Mouse (Mus musculus) kidney, postnatal 0 days (tissue): Measurements from ENCODE around the gene Apobec3. TPM values are rescaled to one million over a fixed set of nuclear protein-coding genes. Genes with fewer than 3 reads are reported as not detected.
"Not testable (repeated sequence)": the region's sequence is repeated elsewhere in the genome, so short reads cannot be mapped to it uniquely, and the experiment has no call there.

Source experiments
- ATAC-seq: fragments of 200-750 bp; cut with Nextera tagmentation; replicated peaks from 2 replicates; pipeline ENCODE4 v1.8.0; 2017; ENCODE audit warnings: low read depth, moderate number of reproducible peaks, moderate TSS enrichment, moderate library complexity; ENCODE audit not compliant: low FRiP score
- DNase-seq: peaks from one replicate; pipeline ENCODE4 v3.0.0-alpha.2; 2016; ENCODE audit warnings: low spot score
- H3K27ac ChIP-seq: fragments of 300-500 bp; sonication (generic); 2 replicates; pipeline ENCODE4 v1.5.1; 2014; ENCODE audit warnings: mild to moderate bottlenecking
- H3K27me3 ChIP-seq: fragments of 300-500 bp; sonication (generic); 2 replicates; pipeline ENCODE4 v1.6.1; 2014; ENCODE audit warnings: low read length, mixed read lengths; ENCODE audit not compliant: insufficient read depth
- H3K36me3 ChIP-seq: fragments of 300-500 bp; sonication (generic); 2 replicates; pipeline ENCODE4 v1.6.1; 2014; ENCODE audit warnings: low read length, mixed read lengths; ENCODE audit not compliant: insufficient read depth
- H3K4me1 ChIP-seq: fragments of 300-500 bp; sonication (generic); replicated peaks from 2 replicates; pipeline ENCODE4 v1.6.1; 2014; ENCODE audit warnings: antibody characterized with exemption, low read length, mixed read lengths; ENCODE audit not compliant: insufficient read depth
- H3K4me2 ChIP-seq: fragments of 300-500 bp; sonication (generic); 2 replicates; pipeline ENCODE4 v1.6.1; 2014; ENCODE audit warnings: mild to moderate bottlenecking, low read length, moderate library complexity, mixed read lengths
- H3K4me3 ChIP-seq: fragments of 300-500 bp; sonication (generic); replicated peaks from 2 replicates; pipeline ENCODE4 v1.5.1; 2014; ENCODE audit warnings: low read depth, low read length
- H3K9ac ChIP-seq: fragments of 300-500 bp; sonication (generic); 2 replicates; pipeline ENCODE4 v1.6.1; 2014; ENCODE audit warnings: low read depth, low read length
- H3K9me3 ChIP-seq: fragments of 300-500 bp; sonication (generic); replicated peaks from 2 replicates; pipeline ENCODE4 v1.6.1; 2016; ENCODE audit warnings: low read length, inconsistent platforms, mixed read lengths
- CTCF ChIP-seq: IDR thresholded peaks from 2 replicates; pipeline ENCODE4 v1.5.1; 2016; ENCODE audit warnings: antibody characterized with exemption, low read depth, mild to moderate bottlenecking, moderate library complexity
- WGBS: fragments of 180-500 bp; shearing (Covaris S2); extraction: QIAGEN DNeasy Blood & Tissue Kit; methylation state at CpG from one replicate; pipeline ENCODE4 v1.1.7; 2014; 5-methylcytosine and 5-hydroxymethylcytosine counted together
- polyA plus RNA-seq: library from polyadenylated mRNA; unstranded; fragments of >200 nt; fragmentation: Nextera tagmentation; extraction: Ambion mirVana; gene quantifications from 2 replicates; pipeline ENCODE4 v1.2.1, GENCODE M21; 2015

Apobec3 gene
- polyA plus RNA-seq, 1 experiment from 2014 or later = 26.1 TPM

- no peak for ATAC-seq
- Histone ChIP-seq H3K36me3 (no peaks in the 10 kb centered on the region), H3K9me3 (no peaks in the 10 kb centered on the region), H3K4me1 (peaks cover 5% of the 10 kb centered on the region; the same call in 1 of the 2 replicates), H3K27me3 (no peaks in the 10 kb centered on the region), H3K9ac (peak overlapping the region; percentile 55), H3K27ac (peak overlapping the region; percentile 77), H3K4me2 (peak overlapping the region; percentile 69), H3K4me3 (peak overlapping the region; percentile 51)
- no peak for TF ChIP-seq CTCF
- no peak for DNase-seq
- 59% methylated on average over 15 of the region's 15 CpGs for WGBS
Observed at GRCm38 (mm10) chr15:79892995-79893823, 1.8 kb downstream of the Apobec3 start.

DNA sequence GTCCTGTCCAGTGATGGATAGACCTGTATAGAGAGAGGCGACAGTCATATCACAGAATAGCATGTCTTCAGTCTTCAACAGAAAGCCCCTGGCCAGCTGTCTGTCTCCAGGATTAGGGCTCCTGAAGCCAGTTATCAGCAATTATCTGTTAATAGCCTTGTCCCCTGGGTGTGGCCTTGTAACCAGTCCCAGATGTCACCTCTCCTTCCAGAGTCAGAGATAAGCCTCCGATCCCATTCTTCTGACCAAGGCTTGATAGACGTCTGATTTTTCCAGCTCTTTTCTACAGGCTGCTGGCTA, 2.3 kb downstream of the Apobec3 start:
- TF ChIP-seq CTCF = no peak
- Histone ChIP-seq H3K4me2 (peak overlapping the region; percentile 69), H3K27me3 (no peaks in the 10 kb centered on the region), H3K4me1 (peaks cover 5% of the 10 kb centered on the region; the same call in 1 of the 2 replicates), H3K27ac (no peak overlapping the region), H3K9me3 (no peaks in the 10 kb centered on the region), H3K36me3 (no peaks in the 10 kb centered on the region), H3K4me3 (peak overlapping the region; percentile 4; the same call in 1 of the 2 replicates), H3K9ac (no peak overlapping the region)
- DNase-seq (no peak), ATAC-seq (no peak)
- WGBS = 59% methylated on average over 3 of the region's 3 CpGs

DNA sequence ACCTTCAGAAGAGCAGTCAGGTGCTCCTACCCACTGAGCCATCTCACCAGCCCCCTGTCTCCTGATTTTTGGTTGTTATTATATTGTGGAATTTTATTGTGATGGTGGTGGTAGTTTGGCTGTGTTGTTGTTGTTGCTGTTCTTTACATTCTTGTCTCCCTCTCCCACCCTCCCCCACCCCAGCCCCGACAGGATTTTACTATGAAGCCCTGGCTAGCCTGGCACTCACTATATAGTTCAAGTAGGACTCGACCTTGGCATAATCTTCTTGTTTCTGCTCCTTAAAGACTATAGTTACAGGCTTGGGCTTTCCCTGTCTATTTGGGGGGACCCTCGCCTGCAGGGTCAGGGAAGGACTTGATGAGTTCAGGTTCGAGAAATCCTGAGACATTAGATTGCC, 2.9 kb downstream of the Apobec3 start:
- Histone ChIP-seq H3K36me3 (no peaks in the 10 kb centered on the region), H3K27me3 (no peaks in the 10 kb centered on the region), H3K4me2 (peak overlapping the region; percentile 36), H3K4me3 (no peak overlapping the region), H3K27ac (peak overlapping the region; percentile 71), H3K9ac (no peak overlapping the region), H3K9me3 (no peaks in the 10 kb centered on the region), H3K4me1 (peaks cover 5% of the 10 kb centered on the region; the same call in 1 of the 2 replicates)
- no peak for DNase-seq
- TF ChIP-seq CTCF = no peak
- ATAC-seq = no peak
- WGBS = 71% methylated on average over 4 of the region's 4 CpGs

DNA sequence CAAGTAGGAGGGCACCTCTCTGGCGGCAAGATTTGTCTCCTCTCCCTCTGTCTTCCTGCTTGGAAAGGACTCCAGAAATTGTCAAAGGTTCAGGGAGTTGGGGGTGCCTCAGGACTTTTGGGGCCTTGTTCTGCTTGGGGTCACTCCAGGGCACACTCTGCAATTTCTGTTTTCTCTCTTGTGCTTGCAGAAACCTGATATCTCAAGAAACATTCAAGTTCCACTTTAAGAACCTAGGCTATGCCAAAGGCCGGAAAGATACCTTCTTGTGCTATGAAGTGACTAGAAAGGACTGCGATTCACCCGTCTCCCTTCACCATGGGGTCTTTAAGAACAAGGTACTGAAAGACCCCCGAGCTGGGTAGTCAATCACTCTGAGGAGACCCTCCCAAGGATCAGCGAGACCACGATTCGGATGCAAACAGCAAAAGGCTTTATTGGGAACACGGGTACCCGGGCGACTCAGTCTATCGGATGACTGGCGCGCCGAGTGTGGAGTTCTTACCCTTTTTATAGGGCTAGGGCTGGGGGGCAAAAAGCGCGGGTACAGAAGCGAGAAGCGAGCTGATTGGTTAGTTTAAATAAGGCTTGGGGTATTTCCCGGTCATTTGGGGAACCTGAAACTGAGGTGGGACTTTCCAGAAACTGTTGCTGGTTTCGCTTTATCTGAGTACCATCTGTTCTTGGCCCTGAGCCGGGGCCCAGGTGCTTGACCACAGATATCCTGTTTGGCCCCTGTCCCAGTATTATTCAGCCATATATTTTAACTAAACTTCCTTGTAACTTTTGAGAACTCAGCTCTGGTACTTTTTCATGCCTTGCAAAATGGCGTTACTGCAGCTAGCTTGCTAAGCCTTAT, 4.0 kb downstream of the Apobec3 start:
- Histone ChIP-seq H3K4me2 (0 out of 2 replicates have a peak overlapping the region, but pooled peaks have one; percentile 30), H3K27ac (peak overlapping the region; percentile 71)
- H3K4me3 ChIP-seq, H3K9ac ChIP-seq, H3K27me3 ChIP-seq, H3K4me1 ChIP-seq, DNase-seq, H3K36me3 ChIP-seq, H3K9me3 ChIP-seq, ATAC-seq: not testable (repeated sequence)
- 73% methylated on average over 10 of the region's 23 CpGs for WGBS

GRCm38 (mm10) chr15:79896080-79896725, 4.7 kb downstream of the Apobec3 start:
- 67% methylated on average over 9 of the region's 9 CpGs for WGBS
- no peaks in the 10 kb centered on the region for H3K36me3 ChIP-seq
- no peak overlapping the region for H3K4me2 ChIP-seq
- H3K4me1 ChIP-seq = peaks cover 5% of the 10 kb centered on the region; the same call in 1 of the 2 replicates
- no peak overlapping the region for H3K27ac ChIP-seq
- H3K27me3 ChIP-seq = no peaks in the 10 kb centered on the region
- no peak for TF ChIP-seq CTCF
- no peak overlapping the region for H3K9ac ChIP-seq
- no peaks in the 10 kb centered on the region for H3K9me3 ChIP-seq
- DNase-seq = peak; percentile 22
- ATAC-seq = no peak
- H3K4me3 ChIP-seq = no peak overlapping the region

DNA sequence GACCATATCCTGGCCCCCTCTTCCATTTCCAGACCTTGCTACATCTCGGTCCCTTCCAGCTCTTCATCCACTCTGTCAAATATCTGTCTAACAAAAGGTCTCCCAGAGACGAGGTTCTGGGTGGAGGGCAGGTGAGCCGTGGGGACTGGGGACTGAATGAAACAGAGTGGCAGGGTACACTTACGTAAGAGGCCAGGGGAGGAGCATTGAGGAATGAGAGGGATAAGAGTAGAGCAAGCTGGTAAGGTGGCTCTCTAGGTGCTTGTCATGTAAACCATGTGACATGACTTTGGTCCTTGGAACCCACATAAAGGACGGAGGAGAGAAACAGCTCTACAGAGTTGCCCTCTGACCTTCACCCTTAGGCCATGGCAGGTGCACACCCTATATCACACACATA, 7.5 kb downstream of the Apobec3 start:
- H3K4me1 ChIP-seq = peaks cover 5% of the 10 kb centered on the region; the same call in 1 of the 2 replicates
- H3K4me3 ChIP-seq = no peak overlapping the region
- no peak for ATAC-seq
- no peak overlapping the region for H3K4me2 ChIP-seq
- 90% methylated on average over 5 of the region's 5 CpGs for WGBS
- H3K27ac ChIP-seq = no peak overlapping the region
- H3K9me3 ChIP-seq = no peaks in the 10 kb centered on the region
- DNase-seq = no peak
- H3K36me3 ChIP-seq = no peaks in the 10 kb centered on the region
- no peaks in the 10 kb centered on the region for H3K27me3 ChIP-seq
- H3K9ac ChIP-seq = no peak overlapping the region
- no peak for TF ChIP-seq CTCF
